Mouse (Mus musculus) right cerebral cortex, postnatal 14 days (tissue): ENCODE data around the gene Ei24.
A peak's percentile ranks its signal among the peaks of the same experiment; 100 is the strongest.

ENCODE experiments used
- DNase-seq: peaks from one replicate; pipeline ENCODE4 v3.0.0; 2022

Ei24 gene

DNA sequence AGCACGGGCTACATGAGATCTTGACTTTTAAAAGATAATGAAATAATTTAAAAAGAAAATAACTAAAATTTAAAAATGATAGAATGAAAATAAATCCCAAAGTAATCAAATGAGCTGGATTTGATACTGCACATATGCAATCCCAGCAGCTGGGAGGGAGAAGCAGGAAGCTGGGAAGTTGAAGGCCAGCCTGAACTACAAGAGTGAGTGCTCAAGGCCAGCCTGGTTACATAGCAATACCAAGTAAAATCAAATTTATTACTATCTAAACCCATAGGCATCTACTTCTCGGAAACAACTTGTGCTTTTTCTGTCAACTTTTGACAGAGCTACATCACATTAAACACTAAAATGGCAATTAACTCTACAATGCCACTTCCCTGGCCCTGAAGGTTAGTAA, 13.3 kb downstream of the Ei24 start:
- no peak for DNase-seq

DNA sequence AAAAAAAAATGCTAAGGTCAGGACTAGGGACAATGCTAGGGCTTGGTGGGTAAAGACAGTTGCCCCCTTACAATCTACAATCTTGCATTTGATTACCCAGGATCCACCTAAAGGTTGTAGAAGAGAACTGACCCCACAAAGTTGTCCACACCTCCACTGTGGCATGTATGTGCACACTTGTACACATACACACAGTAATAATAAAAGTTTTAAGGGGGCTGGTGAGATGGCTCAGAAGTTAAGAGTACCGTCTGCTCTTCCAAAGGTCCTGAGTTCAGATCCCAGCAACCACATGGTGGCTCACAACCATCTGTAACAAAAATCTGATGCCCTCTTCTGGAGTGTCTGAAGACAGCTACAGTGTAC, 28.2 kb downstream of the Ei24 start:
- DNase-seq: no peak

DNA sequence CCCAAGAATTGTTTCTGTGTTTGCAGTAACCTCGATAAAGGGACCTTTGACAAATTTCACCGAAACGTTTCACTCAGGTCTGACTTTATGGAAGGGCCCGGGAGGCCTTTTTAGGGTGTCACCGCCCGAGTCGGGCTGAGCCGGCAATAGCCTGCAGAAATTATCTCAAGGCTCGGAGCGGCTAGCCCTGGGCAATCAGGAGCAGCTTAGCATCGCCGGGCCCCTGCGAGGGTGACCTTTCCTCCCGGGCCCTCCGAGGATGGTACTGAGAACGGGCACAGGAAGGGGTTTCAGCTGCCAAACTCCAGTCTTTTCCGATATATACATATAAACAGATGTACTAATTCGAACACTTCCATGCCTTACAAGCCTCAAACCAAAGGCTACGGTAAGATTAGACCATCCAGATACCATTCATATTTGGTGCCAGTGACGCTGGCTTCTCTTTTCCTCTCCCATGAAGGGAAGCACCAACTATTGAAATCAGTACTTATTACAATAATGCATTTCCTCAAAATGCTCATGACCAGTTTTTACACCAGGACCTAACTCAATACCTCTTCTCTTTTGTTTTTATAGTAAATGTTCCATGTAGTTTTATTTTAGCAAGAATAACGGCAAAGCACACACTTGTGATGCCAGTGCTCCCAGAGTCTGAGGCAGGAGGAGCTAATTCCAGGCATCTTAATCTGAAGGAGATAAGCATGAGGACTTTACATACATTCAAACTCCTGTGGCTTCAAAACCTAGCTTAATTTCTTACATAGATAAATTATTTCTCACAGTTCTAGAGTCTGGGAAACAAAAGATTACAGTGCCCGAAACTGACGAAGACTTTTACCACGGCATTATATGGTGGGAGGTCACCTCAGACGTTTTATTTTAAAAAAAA, 28.8 kb downstream of the Ei24 start:
- peak; percentile 44 for DNase-seq

DNA sequence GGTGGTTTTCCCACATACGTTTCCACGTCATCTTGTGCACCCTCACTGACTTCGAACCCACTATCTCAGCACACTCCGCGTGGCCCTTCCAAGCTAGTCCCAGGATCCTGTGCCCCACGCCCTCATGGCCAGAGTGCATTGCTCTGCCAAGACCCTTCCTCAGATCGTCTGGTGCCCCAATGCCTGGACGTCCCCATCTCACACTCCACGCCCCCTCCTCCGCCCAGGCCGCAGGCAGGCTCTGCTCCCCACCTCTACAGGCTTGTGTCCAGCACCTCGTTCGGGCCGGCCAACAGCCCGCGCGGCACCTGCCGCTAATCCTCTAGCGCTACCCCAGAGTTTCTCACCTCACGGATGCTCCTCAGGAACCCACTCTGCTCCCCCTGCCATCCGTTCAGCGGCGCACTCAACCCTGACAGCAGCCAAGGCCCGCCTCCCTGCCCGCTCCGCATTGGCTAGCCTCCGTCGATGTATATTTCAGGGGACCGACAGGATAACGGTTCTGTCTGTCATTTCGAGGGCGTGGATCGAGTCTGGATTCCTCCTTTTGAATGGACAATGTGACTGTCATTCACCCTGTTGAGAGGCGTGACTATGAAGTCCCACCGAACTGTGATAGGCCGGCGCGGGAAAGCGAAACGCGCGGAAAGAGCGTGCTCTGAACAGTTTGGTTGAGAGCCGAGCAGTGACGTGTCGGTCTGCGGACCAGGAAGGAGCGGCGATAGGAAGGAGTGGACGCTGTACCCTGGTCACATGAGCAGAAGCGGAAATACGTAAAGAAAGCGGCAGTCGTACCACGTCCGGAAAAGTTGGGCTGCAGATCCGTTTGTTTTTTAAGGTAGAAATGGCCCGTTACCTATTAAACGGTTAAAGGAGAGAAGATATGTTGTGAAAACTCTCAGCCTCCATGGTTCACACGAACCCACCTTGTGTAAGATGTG, 29.7 kb downstream of the Ei24 start, which contains the start of gene Stt3a:
Stt3a (minus strand) TSS at position 477 of the 941 bp plus-strand sequence.
- DNase-seq: peak; percentile 99

DNA sequence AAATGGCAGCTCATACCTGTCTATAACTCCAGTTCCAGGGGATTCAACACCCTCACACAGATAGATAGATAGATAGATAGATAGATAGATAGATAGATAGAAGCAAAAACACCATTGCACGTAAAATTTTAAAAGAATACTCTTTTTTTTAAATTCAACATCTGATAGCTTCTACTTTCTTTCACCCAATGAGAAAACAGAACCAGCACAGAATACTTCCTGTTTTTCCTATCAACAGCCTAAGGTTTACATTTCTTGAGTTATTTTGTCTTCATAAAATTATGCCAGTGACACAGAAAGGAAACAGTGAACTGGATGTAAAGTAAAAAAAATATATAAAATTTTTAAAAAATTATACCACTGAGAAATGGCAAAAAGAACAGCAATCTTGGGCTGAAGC, 32.8 kb downstream of the Ei24 start:
- DNase-seq: no peak
